Mouse (Mus musculus) adrenal gland, postnatal 25 days (tissue): ENCODE measurements around the gene Ptprd. TPM values are rescaled to one million over a fixed set of nuclear protein-coding genes. Genes with fewer than 3 reads are reported as not detected.
"Not testable (repeated sequence)": the region's sequence is repeated elsewhere in the genome, so short reads cannot be mapped to it uniquely, and the experiment has no call there.

Source experiments
- DNase-seq: peaks from one replicate; pipeline ENCODE4 v3.0.0; 2021; ENCODE audit warnings: mixed read lengths
- total RNA-seq: library from RNA; stranded (reverse); gene quantifications from 2 replicates; pipeline ENCODE4 v1.2.3, GENCODE M21; 2021

Gene Ptprd
- total RNA-seq, 1 experiment from 2014 or later = 142 TPM

GRCm38 (mm10) chr4:76190788-76191187 is 2021.0 kb downstream of the Ptprd start:
- no peak for DNase-seq

DNA sequence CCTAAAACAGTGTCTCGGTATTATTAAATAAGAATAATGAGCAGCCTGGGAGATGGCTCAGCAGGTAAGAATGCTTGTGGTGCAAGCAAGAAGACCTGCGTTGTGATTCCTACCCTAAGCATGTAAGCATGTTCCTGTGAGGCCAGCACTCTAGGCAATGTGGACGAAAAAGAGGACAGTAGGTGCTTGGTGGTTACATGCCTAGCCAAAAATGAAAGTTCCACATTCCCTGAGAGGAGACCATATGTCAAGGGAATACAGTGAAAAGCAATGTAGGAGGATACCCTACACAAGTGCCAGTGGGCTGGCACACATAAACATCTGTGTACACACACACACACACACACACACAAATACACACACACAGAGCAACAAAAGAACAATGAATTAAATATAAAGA is 2028.7 kb downstream of the Ptprd start:
- DNase-seq = no peak

DNA sequence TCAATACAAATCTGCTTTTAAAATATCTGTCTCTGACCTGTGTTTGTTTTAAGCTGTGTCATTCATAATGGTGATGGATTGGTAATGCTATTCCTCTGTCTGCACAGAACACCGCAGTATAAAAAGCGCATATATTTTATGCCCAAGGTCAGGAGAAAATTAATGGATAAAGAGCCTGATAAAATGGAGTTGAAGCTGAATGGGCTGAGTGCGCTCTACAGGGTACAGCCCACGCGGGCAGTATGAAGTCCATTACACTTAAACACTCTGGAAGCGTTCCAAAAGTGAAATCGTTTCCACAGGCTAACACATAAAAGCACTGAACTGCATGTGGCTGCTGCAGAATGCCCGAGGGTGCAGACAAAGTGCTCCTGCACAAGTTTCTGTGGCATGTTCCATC is 2032.3 kb downstream of the Ptprd start:
- peak; percentile 1 for DNase-seq

DNA sequence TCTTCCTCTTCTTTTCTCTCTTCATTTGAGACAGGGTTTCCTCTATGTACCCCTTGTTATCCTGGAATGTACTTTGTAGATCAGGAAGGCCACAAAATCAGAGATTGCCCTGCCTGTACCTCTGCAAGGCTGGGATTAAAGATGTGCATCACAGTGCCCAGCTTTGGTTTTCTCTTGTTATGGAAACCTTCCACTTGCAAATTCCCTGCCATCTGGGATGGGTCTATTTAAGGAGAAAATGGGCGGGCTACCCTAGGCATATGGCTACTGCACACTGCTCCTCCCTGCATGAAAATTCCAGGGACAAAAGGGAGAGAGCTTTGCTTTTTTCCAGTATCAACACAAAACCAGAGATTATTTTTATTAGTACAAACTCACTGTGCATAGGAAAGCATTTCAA is 2036.7 kb downstream of the Ptprd start:
- DNase-seq = no peak

- DNase-seq = no peak
These were observed 2056.0 kb downstream of the Ptprd start for GRCm38 (mm10) chr4:76155750-76156149.

DNA sequence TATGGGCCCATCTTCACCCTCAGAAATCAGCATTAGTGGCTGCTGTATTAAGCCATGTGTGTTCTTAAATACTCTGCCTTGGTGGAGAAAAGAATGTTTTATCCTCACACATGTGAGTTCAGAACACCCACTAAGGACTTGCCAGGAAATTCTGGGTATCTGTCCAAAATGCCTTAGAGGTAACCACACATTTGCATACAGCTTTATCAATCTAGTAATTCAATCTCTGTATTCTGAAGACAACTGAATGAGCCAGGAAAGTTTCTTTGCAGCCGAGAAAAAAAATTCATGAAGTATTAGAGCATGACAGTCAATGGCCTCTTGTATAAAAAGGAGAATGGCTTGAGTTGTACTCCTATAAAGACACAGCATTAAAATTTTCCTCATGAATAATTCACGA is 2057.6 kb downstream of the Ptprd start:
- DNase-seq = no peak

GRCm38 (mm10) chr4:76144925-76145324 is 2066.8 kb downstream of the Ptprd start:
- no peak for DNase-seq

GRCm38 (mm10) chr4:76144333-76144732 is 2067.4 kb downstream of the Ptprd start:
- no peak for DNase-seq

DNA sequence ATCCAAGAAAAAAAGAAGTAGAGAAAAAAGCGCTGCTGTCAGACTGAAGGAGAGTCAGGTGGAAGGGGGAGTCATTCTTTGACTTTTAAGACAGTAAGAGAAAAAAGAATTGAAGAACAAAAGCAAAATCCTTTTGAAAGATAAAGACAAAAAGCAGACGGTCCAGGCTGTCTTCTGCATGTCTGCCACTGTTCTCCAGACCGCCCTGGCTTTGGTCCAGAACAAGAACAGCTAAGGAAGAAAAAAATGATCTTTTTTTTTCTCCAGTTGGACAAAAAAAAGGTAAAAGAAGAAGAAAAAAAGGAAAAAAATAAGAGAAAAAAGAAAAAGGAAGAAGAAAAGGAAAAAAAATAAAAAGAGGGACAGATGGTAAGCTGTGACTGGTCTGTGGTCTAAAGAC is 2073.9 kb downstream of the Ptprd start:
- no peak for DNase-seq

DNA sequence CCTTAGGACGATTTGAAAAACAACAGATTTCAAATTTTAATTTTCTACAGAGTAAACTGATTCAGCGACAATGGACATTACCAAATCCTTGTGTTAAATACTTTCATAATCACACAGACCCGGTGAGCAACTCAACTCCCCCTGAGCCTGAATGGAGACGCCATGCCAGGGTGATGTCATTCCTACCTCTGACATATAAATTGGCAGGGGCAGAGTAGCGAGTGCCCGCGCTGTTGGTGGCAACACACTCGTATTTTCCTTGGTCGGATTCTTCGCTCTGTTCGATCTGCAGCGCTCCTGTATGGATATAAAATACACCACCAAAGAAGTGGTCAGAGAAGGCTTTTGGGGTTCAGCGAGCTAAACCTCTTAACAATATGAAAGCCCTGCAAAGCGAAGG is 2075.1 kb downstream of the Ptprd start:
- no peak for DNase-seq

- DNase-seq = no peak
These were observed 2119.9 kb downstream of the Ptprd start for GRCm38 (mm10) chr4:76091845-76092244.

DNA sequence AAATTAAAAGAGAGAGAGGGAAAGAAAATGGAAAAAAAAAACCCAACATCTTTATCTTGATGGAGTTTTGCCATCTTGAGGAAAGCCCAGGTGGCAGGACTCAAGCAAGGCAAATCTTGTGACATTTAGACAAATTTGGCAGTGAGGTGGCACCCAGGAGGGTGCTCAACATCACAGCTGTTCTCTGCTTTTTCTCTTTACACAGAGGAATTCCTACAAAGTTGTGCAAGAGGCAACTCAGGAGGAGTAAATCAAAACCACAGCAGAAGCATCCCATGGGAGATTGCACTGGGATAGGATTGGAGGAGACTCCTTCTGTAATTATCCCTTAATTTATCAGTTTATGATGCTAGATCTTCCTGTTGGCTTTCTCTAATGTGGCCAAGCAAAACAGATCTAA is 2121.9 kb downstream of the Ptprd start:
- DNase-seq = no peak

DNA sequence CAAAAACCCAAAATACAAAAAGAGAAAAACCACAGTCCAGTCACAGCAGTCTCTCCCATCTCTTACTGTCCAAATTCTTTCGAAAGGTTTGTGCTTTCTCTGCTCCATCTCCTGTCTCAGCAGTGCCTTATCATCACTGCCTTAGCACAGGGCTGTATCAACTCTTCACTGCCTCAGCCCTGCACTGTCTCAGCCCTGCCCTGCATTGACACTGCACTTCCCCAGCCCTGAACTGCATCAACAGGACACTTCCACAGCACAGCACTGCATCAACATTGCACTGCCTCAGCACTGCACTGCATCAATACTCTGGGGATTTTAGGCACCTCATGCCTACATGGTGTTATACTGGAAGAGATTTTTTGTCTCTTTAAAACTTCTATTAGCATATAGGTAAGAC is 2135.7 kb downstream of the Ptprd start:
- no peak for DNase-seq

DNA sequence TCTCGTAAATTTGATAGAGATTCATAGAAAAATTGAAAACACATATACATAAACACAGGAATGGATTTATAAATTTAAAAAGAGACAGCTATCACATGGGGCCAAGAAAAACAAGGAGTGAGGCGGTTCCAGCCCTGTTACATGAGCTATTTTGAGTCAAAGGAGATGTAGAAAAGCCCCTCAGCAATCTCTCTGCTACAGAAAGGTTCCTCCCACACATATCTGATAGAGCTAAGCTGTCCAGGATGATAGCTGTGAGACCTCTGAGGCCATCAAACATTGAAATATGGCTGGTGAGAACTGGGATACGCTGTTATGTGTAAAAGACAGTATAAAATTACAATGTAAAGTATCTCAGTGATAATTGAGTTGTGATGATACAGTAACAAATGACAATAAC is 2138.5 kb downstream of the Ptprd start:
- DNase-seq = no peak

DNA sequence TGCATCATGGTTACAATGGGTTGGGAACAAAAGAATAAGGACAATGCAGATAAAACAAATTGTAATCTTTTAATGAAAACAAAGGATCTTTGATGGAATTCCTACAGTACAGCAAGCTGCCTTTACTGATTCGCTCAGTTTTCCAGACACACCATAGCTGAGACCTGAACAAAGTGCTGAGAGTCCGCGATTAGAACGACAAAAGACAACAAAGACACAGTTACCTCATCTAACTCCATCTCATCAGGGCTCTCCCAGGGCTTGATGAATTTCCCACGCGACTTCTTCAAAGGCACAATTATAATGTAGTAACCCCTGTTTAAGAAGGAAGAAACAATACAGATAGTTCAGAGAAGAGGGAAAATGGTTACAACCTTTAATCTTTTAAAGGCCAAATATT is 2140.0 kb downstream of the Ptprd start:
- DNase-seq = no peak

GRCm38 (mm10) chr4:76056836-76057235 is 2154.9 kb downstream of the Ptprd start:
- DNase-seq = peak; percentile 12

- DNase-seq = no peak
These were observed 2166.1 kb downstream of the Ptprd start for GRCm38 (mm10) chr4:76045650-76046049.

- DNase-seq = no peak
These were observed 2167.0 kb downstream of the Ptprd start for GRCm38 (mm10) chr4:76044802-76045201.

- not testable (repeated sequence) for DNase-seq
These were observed 2174.6 kb downstream of the Ptprd start for GRCm38 (mm10) chr4:76037178-76037577.

DNA sequence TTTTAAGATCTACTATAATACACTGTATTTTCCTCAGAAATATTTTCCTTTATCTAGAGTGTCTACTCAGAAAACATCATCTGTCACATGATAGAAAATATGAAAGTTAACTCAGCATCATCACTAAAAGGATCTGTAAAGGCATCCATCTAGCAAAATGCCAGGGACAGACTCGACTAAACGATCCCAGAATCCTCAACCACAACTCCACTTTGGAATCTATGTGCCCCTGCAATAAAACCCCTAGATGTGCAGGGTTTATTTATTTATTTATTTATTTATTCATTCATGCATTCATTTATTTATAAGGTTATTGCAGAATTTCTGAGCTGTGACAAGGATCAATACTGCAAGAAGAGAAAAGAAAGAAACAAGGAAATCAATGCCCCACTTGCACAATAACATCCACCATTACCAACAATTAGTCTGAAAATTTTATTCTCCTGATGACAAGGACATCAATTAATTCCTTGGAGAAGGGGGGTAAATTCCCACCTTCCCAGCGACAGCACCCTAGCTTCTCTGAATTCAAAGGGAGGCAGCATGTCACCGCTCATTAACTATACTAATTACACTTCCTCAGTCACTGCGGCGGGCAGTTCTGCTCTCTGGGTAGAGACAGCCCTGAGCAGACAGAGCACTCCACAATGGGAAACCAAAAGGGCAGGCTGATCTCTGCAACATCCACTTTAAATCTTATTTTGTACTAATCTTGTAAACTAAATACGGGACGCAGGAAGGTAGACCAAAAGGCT is 2186.0 kb downstream of the Ptprd start:
- no peak for DNase-seq

DNA sequence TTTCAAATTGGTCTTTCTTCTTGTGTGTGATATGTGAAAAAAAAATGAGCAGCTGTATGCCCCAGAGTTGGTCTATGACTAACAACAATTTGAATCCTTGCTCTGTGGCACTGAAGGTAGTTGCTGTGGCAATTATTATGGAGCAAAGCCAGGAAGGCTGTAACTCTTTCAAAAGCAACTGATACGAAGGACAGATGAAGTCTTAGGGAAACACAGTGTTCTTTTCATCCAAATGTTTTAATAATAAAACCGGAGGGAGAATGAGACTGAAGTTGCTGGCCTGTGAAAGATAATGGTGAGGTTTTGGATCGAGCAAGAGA is 2187.3 kb downstream of the Ptprd start:
- DNase-seq = no peak

GRCm38 (mm10) chr4:76023756-76024501 is 2187.8 kb downstream of the Ptprd start:
- no peak for DNase-seq

- DNase-seq = no peak
These were observed 2190.1 kb downstream of the Ptprd start for GRCm38 (mm10) chr4:76021670-76022069.

GRCm38 (mm10) chr4:76015026-76015425 is 2196.7 kb downstream of the Ptprd start:
- DNase-seq = no peak
